ENCODE assay signal across 33 mouse cellular contexts in the genomic region with DNA sequence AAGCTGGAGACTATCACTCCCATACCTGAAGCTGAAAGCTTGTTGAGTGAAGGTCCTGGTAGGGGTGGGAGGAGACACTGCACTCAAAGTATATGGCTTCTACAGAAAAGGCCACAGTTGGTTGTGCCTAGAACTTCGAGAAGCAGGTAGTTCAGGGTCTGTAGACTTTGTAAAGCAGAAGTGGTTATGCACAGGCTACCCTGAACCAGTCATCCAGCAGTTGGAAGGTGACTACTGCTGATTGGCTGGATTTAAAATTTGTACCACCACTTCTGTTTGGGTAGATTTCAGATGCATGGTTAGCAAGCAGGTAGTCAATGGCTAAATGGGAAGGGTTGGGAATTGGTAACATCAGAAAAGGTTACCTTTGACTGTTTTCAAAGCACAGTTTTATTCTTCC. TPM values are rescaled to one million over a fixed set of nuclear protein-coding genes. Genes with fewer than 3 reads are reported as not detected.
"Had no signal": no experiment of that assay in that cellular context is flagged by ENCODE, and none has a peak within 500 bp of the region (broad histone marks: within the 10 kb centered on the region; RNA-seq: fewer than 3 reads in every experiment).

No protein-coding gene starts in this region.

RNA-seq across cellular contexts. Expression of a gene that starts 18.5 kb away (rescaled TPM):
- polyA plus RNA-seq: erythroblast, embryonic 14.5 days had no signal

RNA-seq across cellular contexts. Expression of a gene that starts 31.1 kb away (rescaled TPM):
- polyA plus RNA-seq: forebrain, embryonic 16.5 days had no signal

RNA-seq across cellular contexts. Expression of a gene that starts 43.2 kb away (rescaled TPM):
- total RNA-seq: common myeloid progenitor, adult 5-6 weeks; forebrain, postnatal 0 days; gastrocnemius, adult 18-20 months; gastrocnemius, adult 2 months; gastrocnemius, adult 8-10 months; gastrocnemius, postnatal 10 days; gastrocnemius, postnatal 14 days; gastrocnemius, postnatal 25 days; gastrocnemius, postnatal 36 days; gastrocnemius, postnatal 4 days; granulocyte monocyte progenitor cell, adult 5-6 weeks; heart, adult 18-20 months; heart, adult 2 months; heart, adult 8-10 months had no signal
- polyA plus RNA-seq: cortical plate, adult 2 months; embryonic facial prominence, embryonic 10.5 days; embryonic facial prominence, embryonic 11.5 days; embryonic facial prominence, embryonic 12.5 days; embryonic facial prominence, embryonic 13.5 days; embryonic facial prominence, embryonic 14.5 days; embryonic facial prominence, embryonic 15.5 days; erythroblast, embryonic 14.5 days; forebrain, embryonic 10.5 days; forebrain, embryonic 11.5 days; forebrain, embryonic 12.5 days; forebrain, embryonic 13.5 days; forebrain, embryonic 14.5 days; forebrain, embryonic 15.5 days; forebrain, embryonic 16.5 days; forebrain, postnatal 0 days; frontal cortex, adult 2 months; gonadal fat pad, adult 2 months; heart, adult 2 months; heart, embryonic 10.5 days; heart, embryonic 11.5 days had no signal
